Mouse (Mus musculus) megakaryocyte, adult 5-6 weeks (primary cell): ENCODE results near the gene Ubp1. TPM values are rescaled to one million over a fixed set of nuclear protein-coding genes. Genes with fewer than 3 reads are reported as not detected.

Experiments used
- ATAC-seq: 2 replicates; pipeline ENCODE4 v1.8.0; 2016; ENCODE audit warnings: mild to moderate bottlenecking, inconsistent platforms; ENCODE audit not compliant: poor library complexity, severe bottlenecking
- total RNA-seq, 2 experiments: library from RNA; stranded (forward) in 1 of 2; stranded (reverse) in 1 of 2; fragments of 153-499, 151-499 nt in 1 of 2; fragments of 221-1000, 200-1000 nt in 1 of 2; gene quantifications; 2 replicates each; pipeline versions ENCODE4 v1.2.3 to v1.2.4; 2015 to 2017

Ubp1 gene
- total RNA-seq, 2 experiments from 2014 or later = 59.3 to 65.0 TPM

DNA sequence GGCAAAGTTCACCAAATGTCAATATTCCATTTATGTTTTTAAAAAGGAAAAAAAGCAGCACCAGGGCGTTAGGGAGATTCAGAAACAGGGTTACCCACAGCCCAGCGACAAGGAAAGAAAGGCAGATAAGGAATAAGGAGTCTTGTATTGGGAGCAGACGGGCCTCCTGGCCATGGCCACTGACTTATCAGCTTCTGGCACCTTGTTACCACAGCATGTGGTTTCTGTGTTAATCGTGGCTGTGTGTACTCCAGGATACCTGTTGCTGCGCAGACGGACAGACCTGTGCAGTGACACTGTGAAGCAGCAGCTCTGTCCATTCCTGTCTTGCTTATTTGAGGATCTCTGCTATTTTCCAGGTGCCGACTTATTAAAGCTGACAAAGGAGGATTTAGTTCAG is 38.2 kb downstream of the Ubp1 start:
- ATAC-seq = peak; percentile 68

DNA sequence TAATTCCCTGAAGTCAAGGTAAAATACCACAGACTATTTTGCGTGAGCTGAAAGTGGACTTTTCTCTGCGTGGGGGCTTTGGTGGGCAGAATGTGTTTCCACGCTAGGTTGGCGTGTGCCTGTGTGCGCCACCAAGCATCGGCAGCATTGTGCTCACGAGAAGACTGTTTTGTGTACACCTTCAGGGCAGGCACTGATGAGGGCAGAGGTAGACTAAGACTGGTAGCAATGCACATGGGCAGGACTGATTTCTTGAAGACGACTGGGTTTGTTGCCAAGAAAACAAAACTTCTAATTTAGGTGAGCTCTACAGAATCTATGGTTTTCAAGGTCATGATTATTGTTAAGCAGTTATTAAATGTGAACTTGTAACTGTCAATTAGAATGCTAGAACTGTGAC is 38.7 kb downstream of the Ubp1 start:
- no peak for ATAC-seq

DNA sequence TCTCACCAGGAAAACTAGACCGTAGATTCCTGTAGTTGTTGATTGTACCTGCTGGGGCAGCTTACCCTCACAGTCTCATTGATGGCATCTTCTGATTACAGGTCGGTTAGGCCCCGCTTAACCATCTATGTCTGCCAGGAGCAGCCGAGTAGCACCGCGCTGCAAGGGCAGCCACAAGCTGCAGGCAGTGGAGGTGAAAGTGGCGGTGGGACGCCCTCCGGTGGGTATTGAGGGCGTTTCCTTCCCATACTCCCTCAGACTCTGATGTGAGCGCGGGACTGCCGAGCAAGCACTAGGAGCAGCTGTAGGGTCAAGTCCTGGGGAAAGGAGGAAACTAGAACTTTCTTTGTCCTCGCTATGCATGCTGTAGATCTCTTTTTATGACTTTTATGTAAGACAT is 39.3 kb downstream of the Ubp1 start:
- no peak for ATAC-seq

DNA sequence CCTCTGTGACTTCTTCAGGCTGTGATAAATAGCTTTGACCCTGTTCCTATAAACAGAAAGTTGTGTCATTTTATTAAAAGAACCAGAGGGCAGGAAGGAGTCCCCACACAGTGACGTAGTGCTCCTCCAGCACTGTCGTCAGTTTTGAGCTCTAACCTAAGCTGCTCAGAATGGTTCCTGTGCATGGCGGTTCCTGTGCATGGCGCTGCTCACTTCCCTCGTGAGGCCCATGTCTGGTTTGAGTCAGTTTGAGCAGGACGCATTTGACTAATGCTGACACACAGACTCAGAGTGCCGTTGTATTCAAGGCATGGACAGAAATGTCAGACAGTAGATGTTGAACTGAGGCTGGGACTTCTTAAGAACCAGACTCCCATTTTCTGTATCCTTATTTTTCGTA is 40.9 kb downstream of the Ubp1 start:
- no peak for ATAC-seq

DNA sequence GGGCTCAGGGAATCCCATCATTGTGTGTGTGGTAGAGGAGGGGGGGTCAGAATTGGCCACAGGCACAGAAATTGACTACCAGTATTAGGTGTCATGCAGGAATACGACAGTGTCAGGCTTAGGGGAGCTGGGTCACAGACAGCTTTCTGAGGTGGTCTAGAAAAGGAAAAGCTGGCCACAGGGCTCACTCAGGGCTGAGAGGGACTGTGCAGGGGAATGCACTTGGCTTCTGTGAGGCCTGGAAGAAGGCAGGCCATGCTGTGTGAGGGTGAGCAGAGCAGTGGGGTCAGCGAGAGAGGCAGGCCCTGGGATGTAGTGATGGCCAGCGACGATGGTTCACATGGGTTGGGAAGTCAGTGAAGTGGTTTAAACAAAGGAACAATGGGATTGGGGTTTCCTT is 43.1 kb downstream of the Ubp1 start:
- ATAC-seq = no peak

DNA sequence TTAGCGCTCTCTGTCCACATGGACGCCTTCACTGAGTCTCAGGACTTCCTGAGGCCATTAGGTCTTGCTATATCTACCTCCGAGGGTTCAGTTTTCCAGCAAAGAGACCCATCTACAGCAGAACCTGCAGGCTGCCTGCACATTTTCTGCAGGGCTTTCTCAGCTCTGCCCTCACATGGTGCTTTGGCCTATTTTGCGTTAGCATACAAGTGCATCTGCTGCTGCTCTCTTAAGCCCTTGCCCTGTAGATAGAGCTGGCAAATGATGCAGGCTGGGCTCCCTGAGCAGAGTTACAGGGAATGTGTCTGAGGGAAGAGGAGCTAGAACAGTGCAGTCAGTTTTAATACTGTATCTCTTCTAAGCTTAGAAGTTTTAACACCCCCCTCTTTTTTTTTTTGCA is 44.2 kb downstream of the Ubp1 start:
- ATAC-seq = no peak

DNA sequence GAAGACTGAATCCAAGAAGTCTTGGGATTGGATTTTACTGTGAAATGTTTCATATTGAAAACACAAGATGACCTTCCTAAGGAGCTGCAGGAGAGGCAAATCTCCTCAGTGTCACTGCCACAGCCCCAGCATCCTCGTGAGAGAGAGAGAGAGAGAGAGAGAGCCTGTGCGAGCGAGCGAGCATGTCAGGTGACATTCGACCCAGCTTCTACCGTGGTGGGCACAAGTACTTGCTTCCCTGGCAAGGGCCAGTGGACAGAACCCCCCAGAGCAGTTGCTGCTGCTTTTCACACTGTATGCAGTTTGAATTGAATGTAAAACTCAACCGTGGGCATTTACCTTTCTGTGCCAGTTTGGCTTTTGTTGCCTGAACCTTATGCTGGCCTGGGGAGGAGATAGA is 44.7 kb downstream of the Ubp1 start:
- ATAC-seq = no peak

DNA sequence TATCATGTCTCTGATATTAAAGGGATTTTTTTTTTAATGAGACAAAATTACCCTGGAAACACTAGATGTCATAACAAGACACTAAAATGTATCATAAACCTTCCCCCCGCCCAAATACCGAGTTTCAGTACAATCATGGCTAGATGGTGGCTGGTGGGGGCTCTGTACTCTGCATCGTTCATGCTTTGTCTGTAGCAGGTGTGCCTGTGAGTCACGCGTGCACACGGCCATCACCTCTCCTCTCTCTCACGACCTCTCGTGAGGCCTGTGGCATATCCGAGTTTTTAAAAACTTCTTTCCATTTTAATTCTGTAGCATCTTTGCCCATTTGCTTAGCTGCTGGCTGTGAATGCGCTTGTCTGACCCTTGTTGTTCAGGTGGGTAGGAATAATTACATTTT is 45.5 kb downstream of the Ubp1 start:
- no peak for ATAC-seq

DNA sequence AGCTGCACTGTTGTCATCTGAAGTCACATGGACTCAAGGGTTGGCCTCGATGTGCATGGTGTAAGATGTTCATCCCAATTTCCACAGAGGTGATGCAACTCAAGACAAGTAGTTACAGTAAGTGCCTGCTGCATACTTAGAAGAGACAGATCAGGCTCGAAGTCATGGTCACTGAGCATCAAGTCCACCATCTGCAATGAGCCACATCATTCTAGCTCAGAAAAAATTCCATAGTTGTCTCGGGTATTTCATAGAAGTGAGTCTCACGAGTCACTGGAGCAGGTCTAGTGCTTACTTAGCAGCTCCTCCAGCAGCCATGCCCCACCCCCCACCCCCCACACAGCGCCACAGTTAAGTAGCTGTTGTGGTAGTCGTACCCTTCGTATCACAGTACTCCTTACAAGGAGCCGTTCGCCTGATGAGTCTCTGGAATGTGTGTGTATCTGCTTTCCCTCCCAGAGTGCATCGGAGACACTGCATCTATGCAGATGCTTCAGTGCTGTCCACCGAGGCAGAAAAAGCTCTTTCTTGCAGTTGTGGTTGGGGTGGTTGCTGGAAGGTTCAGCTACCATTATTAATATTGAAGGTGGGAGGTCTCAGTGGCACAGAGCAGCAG is 46.6 kb downstream of the Ubp1 start:
- ATAC-seq = no peak

DNA sequence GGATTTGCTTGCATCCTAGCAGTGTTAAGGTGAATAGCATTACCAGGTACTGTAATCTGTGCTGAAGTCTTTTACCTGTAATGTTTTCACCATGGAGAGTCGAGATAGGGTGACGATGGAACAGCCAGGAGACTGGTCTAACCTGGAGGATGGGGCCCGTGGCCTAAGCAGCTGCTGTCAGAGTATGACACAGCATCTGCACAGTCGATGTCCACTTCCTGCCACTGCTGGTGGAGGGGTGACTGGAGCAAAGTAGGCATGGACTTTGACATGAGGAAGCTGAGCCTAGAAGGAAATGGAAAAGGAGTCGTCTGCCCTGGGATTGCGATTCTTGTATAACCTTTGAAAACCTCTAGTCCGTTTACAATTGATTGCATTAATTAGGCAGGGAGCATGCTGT is 47.9 kb downstream of the Ubp1 start:
- ATAC-seq = peak; percentile 49; the same call in 1 of the 2 replicates

DNA sequence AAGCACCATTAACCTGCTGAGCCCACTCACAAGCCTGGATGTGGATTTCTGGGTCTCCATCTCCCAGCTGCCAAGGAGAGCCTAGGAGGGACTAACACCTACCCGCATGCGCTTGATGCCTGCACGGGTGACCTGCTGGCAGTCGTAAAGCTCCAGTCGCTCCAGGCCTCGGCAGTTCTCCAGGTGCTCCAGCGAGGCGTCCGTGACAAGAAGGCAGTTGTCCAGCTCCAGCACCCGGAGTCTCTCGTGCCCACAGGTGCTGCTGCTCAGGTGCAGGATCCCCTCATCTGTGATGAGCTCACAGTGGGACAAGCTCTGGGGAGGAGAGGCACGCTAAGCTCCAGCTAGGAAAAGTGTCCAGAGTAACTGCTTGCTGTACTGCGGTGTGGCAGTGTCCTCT is 48.6 kb downstream of the Ubp1 start:
- ATAC-seq = no peak

DNA sequence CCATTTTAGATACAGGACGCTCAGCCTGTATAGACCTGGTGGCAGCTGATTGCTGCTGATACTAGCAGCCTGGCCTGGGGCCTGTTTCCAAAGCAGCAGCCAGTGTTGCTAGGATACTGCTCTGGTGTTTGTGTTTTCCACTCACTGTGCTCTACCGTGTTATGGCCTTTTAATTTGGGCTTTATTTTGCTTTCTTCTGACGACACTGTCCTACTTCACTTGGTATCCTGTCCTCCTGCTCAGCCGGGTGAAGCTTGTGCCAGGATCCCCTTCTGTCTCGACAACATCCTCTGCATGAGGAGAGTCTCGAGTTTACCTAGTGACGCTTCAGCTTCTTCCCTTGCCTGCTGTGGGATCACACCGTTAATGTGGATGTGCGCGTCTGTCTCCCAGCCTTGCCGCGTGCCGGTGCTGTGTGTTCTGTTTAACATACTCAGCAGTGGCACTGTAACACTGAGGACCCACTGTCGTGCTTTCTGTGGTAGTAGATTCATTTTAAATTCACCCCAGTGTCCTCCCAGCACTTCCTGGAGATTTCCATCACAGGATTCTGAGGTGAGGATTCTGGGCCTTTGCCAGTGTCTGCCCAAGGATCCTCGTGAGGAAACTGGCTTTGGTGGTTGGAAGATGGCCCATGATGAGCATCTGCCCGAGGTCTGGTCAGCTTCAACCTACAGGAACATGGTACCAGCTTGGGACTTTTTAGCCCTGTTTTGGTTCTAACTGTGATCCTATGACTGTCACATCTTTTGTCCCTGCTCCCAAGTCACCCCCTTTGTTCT is 50.6 kb downstream of the Ubp1 start:
- no peak for ATAC-seq

DNA sequence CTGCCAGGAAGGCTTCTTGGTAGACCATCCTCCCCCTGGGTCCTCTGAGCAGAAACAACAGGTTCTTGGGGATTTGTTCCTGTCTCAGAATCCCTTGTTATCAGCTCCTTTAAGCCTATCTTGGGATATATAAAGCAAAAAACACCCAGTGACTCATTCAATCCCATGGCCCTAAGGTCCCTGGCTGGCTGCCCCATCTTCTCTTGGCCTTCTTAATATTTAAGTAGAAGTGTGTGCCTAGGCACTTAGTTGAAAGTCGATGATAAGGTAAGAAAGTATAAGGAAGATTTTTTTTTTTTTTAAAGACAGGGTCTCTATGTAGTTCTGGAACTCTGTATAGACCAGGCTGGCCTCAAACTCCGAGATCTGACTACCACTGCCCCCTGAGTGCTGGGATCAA is 51.7 kb downstream of the Ubp1 start:
- no peak for ATAC-seq

DNA sequence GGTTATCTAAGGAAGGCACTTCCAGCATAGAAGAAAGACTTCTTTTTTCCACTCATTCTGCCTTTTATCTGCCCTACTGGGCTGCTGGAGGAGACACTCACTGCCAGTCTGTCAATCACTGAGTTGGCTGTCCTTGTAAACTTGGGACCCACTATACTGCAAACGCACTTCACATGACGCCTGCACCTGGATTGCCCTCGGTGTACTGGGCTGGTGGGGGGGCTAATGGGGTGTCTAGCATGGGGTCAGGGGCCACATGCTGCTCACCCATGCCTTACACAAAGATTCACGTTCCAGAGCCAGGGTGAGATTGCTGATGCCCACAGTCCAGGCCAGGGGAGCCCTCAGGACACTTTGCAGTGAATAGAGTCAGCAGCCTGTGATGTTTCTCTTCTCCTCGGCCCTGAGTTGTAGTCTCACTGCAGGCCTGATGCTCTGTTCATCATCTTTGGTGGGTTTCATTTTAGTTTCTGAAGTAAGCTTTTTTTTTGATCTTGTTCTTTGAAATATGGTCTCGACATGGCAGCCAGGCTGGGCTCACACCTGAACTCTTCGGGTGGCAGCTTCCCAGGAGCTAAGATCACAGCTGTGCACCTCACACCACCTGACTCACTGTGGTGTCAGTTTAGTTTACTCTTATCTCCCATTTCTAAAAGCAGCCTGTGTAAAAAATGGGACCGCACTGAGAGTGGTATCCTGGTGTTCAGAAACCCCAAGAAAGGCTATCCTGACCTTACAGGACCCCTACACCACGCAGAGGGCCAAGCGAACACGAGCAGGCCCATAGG is 52.3 kb downstream of the Ubp1 start:
- no peak for ATAC-seq

DNA sequence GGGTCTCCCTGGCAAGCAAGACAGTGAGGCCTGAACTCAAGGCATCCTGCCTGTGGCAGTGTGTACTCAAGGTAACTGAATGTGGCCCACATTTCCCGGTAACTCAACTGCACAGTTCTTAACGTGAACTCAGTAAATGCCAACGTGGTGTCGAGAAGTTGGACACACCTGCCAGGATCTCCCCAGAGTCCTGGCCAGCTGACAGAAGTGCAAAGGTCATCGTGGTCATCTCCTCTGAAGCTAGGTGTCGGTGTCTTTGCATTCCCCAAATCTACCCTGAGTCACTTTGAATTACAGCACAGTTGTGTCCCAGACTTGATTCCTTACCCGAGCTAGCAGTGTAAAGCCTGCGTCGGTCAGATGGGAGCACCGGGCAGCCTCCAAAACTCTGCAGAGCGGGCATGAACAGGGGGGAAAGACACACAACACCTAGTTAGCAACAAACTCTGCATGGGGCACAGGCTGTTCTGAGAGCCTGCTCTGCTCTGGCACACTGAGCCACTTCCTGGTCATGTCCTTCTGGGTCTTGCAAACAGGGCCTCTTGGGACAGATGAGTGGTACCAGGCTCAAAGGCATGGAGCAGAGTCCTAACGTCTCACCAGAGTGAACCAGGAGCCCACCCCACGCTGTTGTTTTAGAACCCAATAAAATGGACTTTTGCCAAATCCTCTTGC is 54.3 kb downstream of the Ubp1 start:
- no peak for ATAC-seq

DNA sequence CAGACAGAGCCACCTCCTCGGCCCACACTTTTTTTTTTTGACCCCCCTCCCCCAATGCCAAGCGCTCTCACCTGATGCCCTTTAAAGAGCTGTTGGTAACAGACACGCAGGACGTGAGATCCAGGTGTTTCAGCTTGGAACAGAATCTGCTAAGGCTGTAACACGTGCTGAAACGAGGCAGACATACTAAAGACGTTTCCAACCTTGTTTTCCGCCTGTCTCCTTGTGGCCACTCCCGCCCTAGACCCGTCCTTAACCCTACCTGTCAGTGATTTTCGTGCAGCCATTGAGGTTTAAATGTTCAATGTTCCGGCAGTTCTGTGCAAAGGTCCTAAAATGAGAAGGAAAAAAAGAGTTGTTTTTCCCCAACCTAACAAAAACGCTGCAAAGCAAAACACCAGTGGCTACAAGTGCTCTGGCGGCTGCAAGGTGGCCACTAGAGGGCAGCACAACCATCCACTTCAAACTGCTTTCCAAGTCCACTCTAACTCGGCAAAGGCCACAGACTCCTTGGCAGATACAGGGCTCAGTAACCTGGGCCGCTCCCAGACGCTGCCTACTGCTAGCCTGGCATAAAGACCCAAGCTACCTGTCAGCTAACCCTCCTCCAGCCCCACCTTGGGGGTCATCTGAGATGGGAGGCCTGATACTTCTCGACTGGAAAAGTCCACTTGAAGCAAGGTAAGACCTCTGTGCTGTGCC is 60.0 kb downstream of the Ubp1 start:
- peak; percentile 95 for ATAC-seq

DNA sequence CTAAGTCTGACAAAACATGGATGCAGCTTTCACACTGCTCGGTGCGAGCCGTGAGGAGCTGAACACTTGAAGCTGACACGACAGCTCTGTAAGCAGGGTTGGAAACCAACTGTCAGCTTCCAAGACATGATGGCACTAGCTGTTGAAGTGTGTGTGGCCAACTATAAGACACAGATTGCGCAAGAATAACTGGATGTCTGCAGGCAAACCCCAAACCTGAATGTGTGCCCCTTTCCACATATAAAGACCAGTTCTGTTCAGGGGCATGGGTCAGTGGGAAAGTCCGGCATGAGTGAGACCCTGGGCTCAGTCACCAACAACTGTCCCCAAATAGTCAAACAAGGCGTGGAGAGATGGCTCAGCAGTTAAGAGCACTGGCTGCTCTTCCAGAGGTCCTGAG is 62.1 kb downstream of the Ubp1 start:
- ATAC-seq = no peak

DNA sequence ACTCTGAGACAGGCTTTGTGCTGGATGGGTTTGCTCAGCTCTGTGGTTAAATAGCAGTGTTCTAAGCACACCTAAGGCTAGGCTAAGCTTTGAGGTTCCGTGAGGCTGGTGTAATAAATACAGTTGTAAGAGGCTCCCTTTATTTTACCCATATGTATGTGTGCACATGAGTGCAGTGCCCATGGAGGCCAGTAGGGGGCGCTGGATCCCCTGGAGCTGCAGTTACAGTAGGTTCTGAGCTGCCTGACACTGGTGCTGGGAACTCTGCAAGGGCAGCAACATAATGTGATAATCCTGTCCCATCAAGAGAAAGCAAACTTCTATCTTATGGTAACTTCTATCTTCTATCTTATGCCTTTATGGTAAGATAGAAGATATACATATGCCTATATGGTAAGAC is 67.6 kb downstream of the Ubp1 start:
- ATAC-seq = no peak

DNA sequence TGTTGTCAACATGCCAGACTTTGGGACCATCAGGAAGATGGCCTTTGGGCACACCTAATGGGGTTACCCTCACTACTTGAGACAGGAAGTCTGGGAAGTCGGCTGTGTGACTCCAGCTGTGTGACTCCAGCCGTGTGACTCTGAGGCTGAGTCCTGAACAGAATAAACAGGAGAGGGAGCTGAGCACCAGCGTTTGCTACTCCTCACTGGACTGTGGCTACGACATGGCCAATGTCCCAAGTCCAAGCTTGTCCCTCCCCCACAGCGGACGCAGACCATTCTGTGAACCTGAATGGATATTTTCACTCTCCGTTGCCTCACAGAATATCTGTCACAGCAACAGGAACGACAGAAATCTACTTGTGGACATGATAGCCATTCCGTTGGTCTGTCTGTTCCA is 76.1 kb downstream of the Ubp1 start:
- no peak for ATAC-seq

DNA sequence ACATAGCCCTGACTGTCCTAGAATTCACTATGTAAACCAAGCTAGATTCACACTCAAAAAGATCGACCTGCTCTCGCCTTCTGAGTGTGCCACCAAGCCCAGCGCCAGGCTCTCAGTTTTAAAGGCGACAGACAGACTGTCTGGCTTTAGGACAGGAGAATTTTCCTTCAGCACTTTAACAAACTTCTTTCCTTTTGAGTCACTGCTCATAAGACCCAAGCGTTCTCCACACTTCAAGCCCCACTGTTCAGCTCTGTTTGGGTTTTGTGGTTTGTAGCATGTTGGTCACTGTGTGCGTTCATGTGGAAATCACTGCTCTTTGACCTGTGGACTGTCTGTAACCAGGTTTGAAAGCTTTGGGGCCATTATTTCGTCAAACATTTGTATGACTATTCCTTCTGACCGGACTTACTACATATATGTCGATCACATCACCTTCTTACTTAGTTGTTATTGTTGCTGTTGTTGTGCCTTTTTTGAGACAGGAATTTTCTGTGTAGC is 77.2 kb downstream of the Ubp1 start:
- ATAC-seq = no peak

DNA sequence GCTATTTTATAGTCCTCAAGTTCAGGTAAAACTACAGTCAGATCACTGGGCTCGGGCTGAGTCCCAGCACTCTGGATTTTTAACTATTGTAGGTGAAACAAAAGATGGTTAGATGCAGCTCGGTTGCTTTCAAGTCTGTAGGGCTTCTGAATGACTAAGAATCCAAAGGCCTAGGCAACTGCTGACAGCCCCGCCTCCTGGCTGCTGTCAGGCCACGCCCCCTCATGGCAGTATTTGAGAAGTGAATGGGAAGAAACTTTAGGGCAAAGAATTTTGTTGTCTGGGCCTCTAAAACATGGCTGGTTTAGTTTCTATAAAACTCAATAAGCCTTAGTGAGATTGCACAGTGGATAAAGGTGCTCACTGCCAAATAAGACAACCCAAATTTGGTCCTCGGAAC is 78.8 kb downstream of the Ubp1 start:
- no peak for ATAC-seq
